Mouse (Mus musculus) limb, embryonic 12.5 days (tissue): Measurements from ENCODE around the gene Pan2. TPM values are rescaled to one million over a fixed set of nuclear protein-coding genes. Genes with fewer than 3 reads are reported as not detected.
"Not testable (repeated sequence)": the region's sequence is repeated elsewhere in the genome, so short reads cannot be mapped to it uniquely, and the experiment has no call there.

Experiments used
- ATAC-seq: fragments of 200-750 bp; cut with Nextera tagmentation; 2 replicates; pipeline ENCODE4 v1.8.0; 2017; ENCODE audit warnings: low read depth, moderate TSS enrichment; ENCODE audit not compliant: insufficient number of reproducible peaks, insufficient read depth, low FRiP score, low TSS enrichment
- H3K27ac ChIP-seq: fragments of 300-500 bp; sonication (generic); 2 replicates; pipeline ENCODE4 v1.5.1; 2016; ENCODE audit warnings: mild to moderate bottlenecking, moderate library complexity
- H3K27me3 ChIP-seq: fragments of 300-500 bp; sonication (generic); 2 replicates; pipeline ENCODE4 v1.6.1; 2016; ENCODE audit warnings: mild to moderate bottlenecking, moderate library complexity
- H3K36me3 ChIP-seq: fragments of 300-500 bp; sonication (generic); 2 replicates; pipeline ENCODE4 v1.6.1; 2016; ENCODE audit warnings: mild to moderate bottlenecking, moderate library complexity
- H3K4me1 ChIP-seq: fragments of 300-500 bp; sonication (generic); replicated peaks from 2 replicates; pipeline ENCODE4 v1.6.1; 2016
- H3K4me2 ChIP-seq: fragments of 300-500 bp; sonication (generic); 2 replicates; pipeline ENCODE4 v1.6.1; 2016; ENCODE audit warnings: mild to moderate bottlenecking, moderate library complexity
- H3K4me3 ChIP-seq: fragments of 300-500 bp; sonication (generic); replicated peaks from 2 replicates; pipeline ENCODE4 v1.5.1; 2016; ENCODE audit warnings: mild to moderate bottlenecking
- H3K9ac ChIP-seq: fragments of 300-500 bp; sonication (generic); replicated peaks from 2 replicates; pipeline ENCODE4 v1.6.1; 2016; ENCODE audit warnings: mild to moderate bottlenecking, moderate library complexity
- H3K9me3 ChIP-seq: fragments of 300-500 bp; sonication (generic); 2 replicates; pipeline ENCODE4 v1.6.1; 2016; ENCODE audit warnings: mild to moderate bottlenecking, moderate library complexity
- WGBS: fragments of 180-500 bp; shearing (Covaris S2); methylation state at CpG from one replicate; pipeline ENCODE4 v1.1.7; 2016; 5-methylcytosine and 5-hydroxymethylcytosine counted together
- polyA plus RNA-seq: library from polyadenylated mRNA; unstranded; fragments of >200 nt; fragmentation: Nextera tagmentation; extraction: Ambion mirVana; gene quantifications from 2 replicates; pipeline ENCODE4 v1.2.1, GENCODE M21; 2016

Gene Pan2
- polyA plus RNA-seq, 1 experiment from 2014 or later = 42.3 TPM

DNA sequence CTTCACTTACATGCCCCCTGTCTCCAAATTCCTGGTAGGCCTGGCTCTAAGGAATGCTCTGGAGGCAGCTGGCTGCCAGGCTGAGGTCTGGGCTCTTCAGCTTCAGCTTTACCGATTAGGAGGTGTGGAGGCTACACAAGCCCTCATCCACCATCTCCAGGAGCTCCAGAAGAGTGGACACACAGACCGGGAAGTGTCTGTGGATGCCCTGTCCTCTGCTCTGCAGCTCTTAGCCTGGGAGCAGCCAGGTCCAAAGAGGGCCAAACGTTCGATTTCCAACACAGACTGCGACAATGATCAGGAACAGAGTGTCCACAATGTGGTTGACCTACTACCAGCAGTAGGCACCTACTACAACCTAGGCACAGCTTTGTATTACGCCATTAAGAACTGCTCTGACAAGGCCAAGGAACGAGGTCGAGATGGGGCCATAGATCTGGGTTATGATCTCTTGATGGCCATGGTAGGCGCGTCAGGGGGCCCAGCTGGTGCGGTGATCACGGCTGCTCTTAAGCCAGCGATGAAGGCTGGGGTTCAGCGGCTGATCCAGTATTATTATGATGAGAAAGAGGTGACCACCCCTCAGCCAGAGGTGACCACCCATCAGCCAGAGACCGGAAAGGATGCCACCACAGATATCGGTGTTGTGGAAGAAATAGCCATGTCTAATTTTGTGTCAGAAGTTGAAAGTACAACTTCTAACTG, 33.8 kb upstream of the Pan2 start:
- no peak overlapping the region for H3K4me2 ChIP-seq
- no peaks in the 10 kb centered on the region for H3K36me3 ChIP-seq
- H3K27me3 ChIP-seq = no peaks in the 10 kb centered on the region
- H3K9me3 ChIP-seq = no peaks in the 10 kb centered on the region
- 87% methylated on average over 16 of the region's 16 CpGs for WGBS
- peak overlapping the region; percentile 78; the same call in 1 of the 2 replicates for H3K4me3 ChIP-seq
- H3K4me1 ChIP-seq = 0 out of 2 replicates have a peak, but pooled peaks cover 3% of the 10 kb centered on the region
- H3K9ac ChIP-seq = no peak overlapping the region
- no peak for ATAC-seq
- no peak overlapping the region for H3K27ac ChIP-seq

GRCm38 (mm10) chr10:128270287-128270841, 32.8 kb upstream of the Pan2 start, which contains the start of gene Stat2:
TSS of gene Stat2 (plus strand) at chr10:128270559.
- ATAC-seq = peak; percentile 97
- no peaks in the 10 kb centered on the region for H3K36me3 ChIP-seq
- 0 out of 2 replicates have a peak, but pooled peaks cover 3% of the 10 kb centered on the region for H3K4me1 ChIP-seq
- WGBS = 1% methylated on average over 43 of the region's 43 CpGs
- no peaks in the 10 kb centered on the region for H3K9me3 ChIP-seq
- H3K27me3 ChIP-seq = no peaks in the 10 kb centered on the region
- peak within 1 kb of the TSS; percentile 64; the same call in 1 of the 2 replicates for H3K27ac ChIP-seq
- peak within 1 kb of the TSS; percentile 78 for H3K4me3 ChIP-seq
- H3K4me2 ChIP-seq = peak within 1 kb of the TSS; percentile 72
- peak within 1 kb of the TSS; percentile 77 for H3K9ac ChIP-seq

DNA sequence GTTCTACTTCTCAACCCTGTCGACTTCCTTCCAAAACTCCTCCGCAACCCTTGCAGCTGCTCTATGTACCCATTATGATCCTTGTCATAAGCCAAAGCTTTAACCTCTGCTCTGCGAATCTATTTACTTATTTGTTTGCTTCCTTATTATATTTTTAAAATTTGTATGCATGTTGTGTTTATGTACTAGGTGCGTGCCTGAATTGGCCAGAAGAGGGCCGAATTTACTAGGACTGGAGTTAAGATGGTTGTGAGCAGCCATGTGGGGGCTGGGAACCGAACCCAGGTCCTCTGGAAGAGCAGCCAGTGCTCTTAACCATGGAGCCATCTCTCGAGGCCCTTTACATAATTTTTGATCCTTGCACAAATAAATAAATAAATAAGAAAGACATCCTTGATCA, 32.3 kb upstream of the Pan2 start:
- Histone ChIP-seq H3K4me1 (0 out of 2 replicates have a peak, but pooled peaks cover 3% of the 10 kb centered on the region), H3K9me3 (no peaks in the 10 kb centered on the region), H3K27me3 (no peaks in the 10 kb centered on the region), H3K4me2 (peak overlapping the region; percentile 72), H3K9ac (peak overlapping the region; percentile 77), H3K4me3 (peak overlapping the region; percentile 78), H3K27ac (peak overlapping the region; percentile 64; the same call in 1 of the 2 replicates), H3K36me3 (no peaks in the 10 kb centered on the region)
- WGBS = 42% methylated on average over 7 of the region's 7 CpGs
- ATAC-seq = no peak

GRCm38 (mm10) chr10:128271883-128272282, 31.3 kb upstream of the Pan2 start:
- Histone ChIP-seq H3K4me2 (no peak overlapping the region), H3K4me1 (0 out of 2 replicates have a peak, but pooled peaks cover 3% of the 10 kb centered on the region), H3K4me3 (no peak overlapping the region), H3K9ac (no peak overlapping the region), H3K9me3 (no peaks in the 10 kb centered on the region), H3K27me3 (no peaks in the 10 kb centered on the region), H3K36me3 (peaks cover 5% of the 10 kb centered on the region; the same call in 1 of the 2 replicates), H3K27ac (no peak overlapping the region)
- 63% methylated on average over 2 of the region's 2 CpGs for WGBS
- no peak for ATAC-seq

GRCm38 (mm10) chr10:128272819-128273439, 30.2 kb upstream of the Pan2 start:
- H3K4me1 ChIP-seq, H3K4me2 ChIP-seq, H3K9ac ChIP-seq, H3K27ac ChIP-seq, H3K9me3 ChIP-seq, H3K27me3 ChIP-seq, ATAC-seq, H3K4me3 ChIP-seq: not testable (repeated sequence)
- peaks cover 11% of the 10 kb centered on the region for H3K36me3 ChIP-seq
- WGBS = 89% methylated on average over 4 of the region's 7 CpGs

DNA sequence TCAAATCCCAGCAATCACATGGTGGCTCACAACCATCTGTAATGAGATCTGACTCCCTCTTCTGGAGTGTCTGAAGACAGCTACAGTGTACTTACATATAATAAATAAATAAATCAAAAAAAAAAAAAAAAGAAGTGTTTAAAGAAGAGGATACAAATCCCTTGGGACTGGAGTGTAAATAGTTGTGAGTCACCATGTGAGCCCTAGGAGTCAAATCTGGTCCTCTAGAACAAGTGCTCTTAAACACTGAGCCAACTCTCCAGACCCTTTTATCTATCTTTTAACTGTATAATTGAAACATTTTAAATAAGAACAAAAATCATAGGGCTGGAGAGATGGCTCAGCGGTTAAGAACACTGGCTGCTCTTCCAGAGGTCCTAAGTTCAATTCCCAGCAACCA, 27.8 kb upstream of the Pan2 start:
- H3K4me3 ChIP-seq, H3K4me1 ChIP-seq, H3K27me3 ChIP-seq, ATAC-seq, H3K9ac ChIP-seq, H3K4me2 ChIP-seq, H3K9me3 ChIP-seq, H3K27ac ChIP-seq: not testable (repeated sequence)
- peaks cover 25% of the 10 kb centered on the region for H3K36me3 ChIP-seq
- 93% methylated on average over 1 of the region's 1 CpGs for WGBS

DNA sequence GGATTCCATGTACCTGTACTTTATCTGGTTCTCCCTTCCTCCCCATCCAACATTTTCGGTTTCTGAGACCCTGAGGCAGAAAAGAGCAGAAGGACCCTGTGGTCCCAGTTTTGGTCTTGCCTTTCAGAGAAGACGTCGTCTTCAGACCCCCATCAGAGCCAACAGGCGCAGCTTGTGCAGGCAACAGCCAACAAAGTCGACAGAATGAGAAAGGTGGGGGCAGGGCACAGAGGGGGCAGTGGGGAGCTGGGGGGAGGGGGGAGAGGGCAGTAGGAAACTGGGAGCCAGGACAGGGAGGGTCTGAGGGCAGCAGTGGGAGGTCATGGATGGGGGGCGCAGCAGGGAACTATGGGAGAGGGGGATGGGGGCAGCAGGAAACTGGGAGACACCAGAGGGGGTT, 25.0 kb upstream of the Pan2 start:
- Histone ChIP-seq H3K4me1 (no peaks in the 10 kb centered on the region), H3K9me3 (no peaks in the 10 kb centered on the region), H3K4me3 (no peak overlapping the region), H3K36me3 (peaks cover 52% of the 10 kb centered on the region), H3K27me3 (no peaks in the 10 kb centered on the region), H3K9ac (no peak overlapping the region), H3K27ac (no peak overlapping the region), H3K4me2 (no peak overlapping the region)
- 53% methylated on average over 6 of the region's 6 CpGs for WGBS
- no peak for ATAC-seq

- Histone ChIP-seq H3K36me3 (peaks cover 76% of the 10 kb centered on the region), H3K4me3 (no peak overlapping the region), H3K9ac (no peak overlapping the region), H3K4me2 (no peak overlapping the region), H3K27me3 (no peaks in the 10 kb centered on the region), H3K27ac (no peak overlapping the region), H3K9me3 (no peaks in the 10 kb centered on the region), H3K4me1 (no peaks in the 10 kb centered on the region)
- 86% methylated on average over 6 of the region's 6 CpGs for WGBS
- ATAC-seq = no peak
Observed at GRCm38 (mm10) chr10:128280943-128281342, 22.2 kb upstream of the Pan2 start.

DNA sequence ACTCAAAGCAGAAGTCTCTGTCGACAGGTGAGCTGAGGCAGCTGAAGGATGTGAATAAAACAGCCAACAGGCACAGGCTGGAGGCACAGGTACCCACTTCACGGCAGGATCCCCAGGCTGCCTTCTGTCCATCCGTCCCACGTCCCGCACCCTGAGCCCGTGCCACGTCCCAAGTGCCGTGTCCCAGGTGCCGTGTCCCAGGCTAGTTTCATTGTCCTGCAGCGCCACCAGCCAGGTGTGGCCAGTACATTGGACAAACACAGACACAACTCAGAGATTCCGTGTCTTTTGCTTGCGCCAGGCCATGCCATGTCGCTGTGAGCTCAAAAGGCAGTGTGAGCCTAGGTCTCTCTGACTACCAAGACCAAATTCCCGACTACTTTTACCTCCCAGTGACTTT, 21.5 kb upstream of the Pan2 start:
- Histone ChIP-seq H3K4me3 (no peak overlapping the region), H3K4me2 (no peak overlapping the region), H3K9me3 (no peaks in the 10 kb centered on the region), H3K36me3 (peaks cover 80% of the 10 kb centered on the region), H3K27me3 (no peaks in the 10 kb centered on the region), H3K9ac (no peak overlapping the region), H3K27ac (no peak overlapping the region), H3K4me1 (no peaks in the 10 kb centered on the region)
- ATAC-seq = no peak
- 91% methylated on average over 14 of the region's 14 CpGs for WGBS

DNA sequence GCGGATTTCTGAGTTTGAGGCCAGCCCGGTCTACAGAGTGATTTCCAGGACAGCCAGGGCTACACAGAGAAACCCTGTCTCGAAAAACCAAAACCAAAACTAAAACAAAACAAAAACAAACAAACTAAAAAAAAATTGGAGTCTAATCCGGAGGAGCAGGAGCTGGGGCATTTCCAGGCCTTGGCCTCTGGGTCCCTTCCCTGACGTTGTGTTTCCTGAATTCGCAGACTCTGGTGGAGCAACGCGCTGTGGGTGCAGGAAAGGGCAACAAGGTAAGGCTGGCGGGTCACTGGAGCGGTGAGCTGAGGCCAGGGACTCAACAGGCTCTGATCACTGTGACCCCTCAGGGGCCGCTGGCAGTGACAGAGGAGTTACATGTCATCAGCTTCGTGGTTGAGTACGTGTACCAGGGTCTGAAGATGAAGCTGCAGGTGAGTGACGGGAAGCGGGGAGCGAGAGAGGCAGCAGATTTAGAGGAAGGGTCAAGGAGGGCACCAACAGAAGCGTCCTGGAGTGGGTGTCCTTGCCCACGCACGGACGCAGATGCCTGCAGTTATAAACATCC, 20.2 kb upstream of the Pan2 start:
- Histone ChIP-seq H3K27me3 (no peaks in the 10 kb centered on the region), H3K36me3 (peaks cover 81% of the 10 kb centered on the region), H3K4me1 (no peaks in the 10 kb centered on the region), H3K4me3 (no peak overlapping the region), H3K9me3 (no peaks in the 10 kb centered on the region), H3K4me2 (no peak overlapping the region), H3K27ac (no peak overlapping the region), H3K9ac (no peak overlapping the region)
- 88% methylated on average over 20 of the region's 20 CpGs for WGBS
- no peak for ATAC-seq
